Mouse (Mus musculus) kidney, postnatal 14 days (tissue): ENCODE measurements at regions not wholly inside any gene's neighbourhood (a gene's known extent, or its start where the extent isn't known, plus 50 kb on each side); places are given as distances from the start of the nearest gene placed in this dataset.

Experiments
- DNase-seq: peaks from one replicate; pipeline ENCODE4 v3.0.0; 2022; ENCODE audit warnings: mixed read lengths

GRCm38 (mm10) chr17:66259697-66260096 lies 136.4 kb downstream of the Ddx11 start:
- DNase-seq: no peak

DNA sequence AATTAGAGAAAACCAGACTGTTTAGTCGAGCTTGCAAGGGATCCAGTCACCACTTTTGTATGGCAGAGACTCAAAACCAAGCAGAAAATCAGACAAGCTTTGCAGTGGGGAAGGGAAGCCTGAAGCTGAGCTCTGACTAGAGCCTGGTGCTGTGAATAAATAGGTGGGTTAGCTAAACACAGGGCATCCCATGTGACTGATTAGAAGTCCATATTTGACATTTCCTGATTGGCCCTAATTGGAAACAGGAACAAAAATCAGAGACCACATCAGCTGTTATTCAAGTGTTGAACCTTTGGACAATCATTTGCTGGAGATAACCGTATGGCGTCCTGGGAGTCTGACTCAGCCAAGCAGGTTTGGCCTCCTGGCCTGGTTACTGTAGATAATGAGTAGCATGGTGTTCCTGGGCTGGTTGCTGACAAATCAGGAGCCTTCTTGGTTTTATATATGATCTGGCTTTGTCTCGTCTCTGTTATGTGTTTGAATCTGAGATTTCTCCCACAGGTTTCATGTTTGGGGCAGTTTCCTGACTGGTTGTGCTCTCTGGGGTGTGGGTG lies 139.4 kb downstream of the Ddx11 start:
- DNase-seq: no peak

GRCm38 (mm10) chr17:66263405-66263804 lies 140.1 kb downstream of the Ddx11 start:
- no peak for DNase-seq

DNA sequence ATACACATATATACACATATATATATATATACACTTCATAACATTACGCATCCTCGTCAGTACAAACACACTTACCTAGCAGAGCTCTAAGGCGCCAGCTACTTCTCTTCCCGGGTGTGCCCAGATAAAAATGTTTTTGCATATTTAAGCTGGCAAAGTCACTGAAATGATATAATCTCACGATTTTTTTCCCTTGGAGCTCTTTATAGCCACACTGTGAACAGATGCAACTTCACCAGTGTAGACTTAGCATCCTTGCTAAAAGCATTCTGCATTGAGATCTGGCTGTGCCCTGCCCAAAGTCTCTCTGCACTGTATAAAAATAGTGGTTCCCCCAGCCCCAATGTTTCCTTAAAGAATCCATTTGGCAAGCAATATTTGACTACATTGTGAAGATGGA lies 143.5 kb downstream of the Ddx11 start:
- no peak for DNase-seq

- no peak for DNase-seq
Observed at GRCm38 (mm10) chr17:66267831-66268230, 144.5 kb downstream of the Ddx11 start.

DNA sequence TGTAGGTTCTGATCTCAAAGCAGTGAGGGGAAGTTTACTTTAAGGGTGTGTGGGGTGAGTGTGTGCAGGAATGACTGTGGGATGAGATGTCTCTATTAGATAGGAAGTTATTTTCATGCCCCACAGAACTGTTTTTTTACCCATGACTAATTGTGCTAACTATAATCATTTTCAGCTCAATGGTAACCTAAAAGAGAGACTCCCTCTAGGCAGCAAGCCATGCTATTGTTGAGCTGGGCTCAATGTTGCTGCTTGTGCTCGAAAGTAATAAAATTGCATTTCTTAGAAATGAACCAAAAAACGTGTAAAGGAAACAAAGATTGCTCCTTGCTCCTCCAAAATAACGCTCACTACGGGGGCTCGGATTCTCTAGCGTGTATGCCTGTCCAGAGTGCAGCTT lies 146.2 kb downstream of the Ddx11 start:
- no peak for DNase-seq

GRCm38 (mm10) chr17:66271906-66272305 lies 148.6 kb downstream of the Ddx11 start:
- no peak for DNase-seq

GRCm38 (mm10) chr17:66276778-66277177 lies 153.5 kb downstream of the Ddx11 start:
- peak; percentile 53 for DNase-seq

- DNase-seq: no peak
Observed at GRCm38 (mm10) chr17:66278037-66278436, 154.7 kb downstream of the Ddx11 start.

DNA sequence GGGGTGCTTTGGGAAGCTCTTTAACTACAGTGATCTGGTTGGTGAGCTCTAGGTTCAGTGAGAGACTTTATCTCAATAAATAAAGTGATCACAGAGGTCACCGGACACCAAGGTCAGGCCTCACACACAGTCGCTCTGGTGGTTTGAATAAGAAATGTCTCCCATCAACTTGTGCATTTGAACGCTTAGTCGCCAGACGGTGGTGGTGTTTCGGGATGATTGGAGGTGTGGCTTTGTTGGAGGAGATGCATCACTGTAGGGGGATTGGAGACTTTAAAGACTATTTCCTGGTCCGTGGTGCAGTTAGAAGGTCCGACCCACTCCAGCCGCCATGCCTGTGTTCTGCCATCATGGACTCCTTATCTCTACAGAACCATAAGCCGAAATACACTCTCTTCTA lies 162.0 kb downstream of the Ddx11 start:
- DNase-seq: no peak
